Mouse (Mus musculus) forebrain, embryonic 15.5 days (tissue): ENCODE results near the gene Gnai2. TPM values are rescaled to one million over a fixed set of nuclear protein-coding genes. Genes with fewer than 3 reads are reported as not detected.

Experiments
- ATAC-seq: fragments of 200-750 bp; cut with Nextera tagmentation; replicated peaks from 2 replicates; pipeline ENCODE4 v1.8.0; 2017; ENCODE audit warnings: mild to moderate bottlenecking, moderate TSS enrichment, moderate library complexity
- H3K27ac ChIP-seq: fragments of 300-500 bp; sonication (generic); replicated peaks from 2 replicates; pipeline ENCODE4 v1.5.1; 2015; ENCODE audit warnings: mild to moderate bottlenecking, inconsistent platforms
- H3K27me3 ChIP-seq: fragments of 300-500 bp; sonication (generic); 2 replicates; pipeline ENCODE4 v1.6.1; 2015; ENCODE audit warnings: inconsistent platforms
- H3K36me3 ChIP-seq: fragments of 300-500 bp; sonication (generic); 2 replicates; pipeline ENCODE4 v1.6.1; 2015; ENCODE audit warnings: mild to moderate bottlenecking, inconsistent platforms
- H3K4me1 ChIP-seq: fragments of 300-500 bp; sonication (generic); 2 replicates; pipeline ENCODE4 v1.6.1; 2015; ENCODE audit warnings: inconsistent platforms
- H3K4me2 ChIP-seq: fragments of 300-500 bp; sonication (generic); replicated peaks from 2 replicates; pipeline ENCODE4 v1.6.1; 2015; ENCODE audit warnings: mild to moderate bottlenecking, inconsistent platforms
- H3K4me3 ChIP-seq: fragments of 300-500 bp; sonication (generic); 2 replicates; pipeline ENCODE4 v1.5.1; 2015; ENCODE audit warnings: mild to moderate bottlenecking, inconsistent platforms
- H3K9ac ChIP-seq: fragments of 300-500 bp; sonication (generic); replicated peaks from 2 replicates; pipeline ENCODE4 v1.6.1; 2015; ENCODE audit warnings: mild to moderate bottlenecking, inconsistent platforms
- H3K9me3 ChIP-seq: fragments of 300-500 bp; sonication (generic); 2 replicates; pipeline ENCODE4 v1.6.1; 2016; ENCODE audit warnings: inconsistent platforms
- WGBS: fragments of 180-500 bp; shearing (Covaris S2); methylation state at CpG from one replicate; pipeline ENCODE4 v1.1.7; 2015; ENCODE audit warnings: mixed read lengths; 5-methylcytosine and 5-hydroxymethylcytosine counted together
- polyA plus RNA-seq: library from polyadenylated mRNA; unstranded; fragments of >200 nt; fragmentation: Nextera tagmentation; extraction: Ambion mirVana; gene quantifications from 2 replicates; pipeline ENCODE4 v1.2.1, GENCODE M21; 2015

Gnai2 gene
- polyA plus RNA-seq, 1 experiment from 2014 or later, result 338 TPM

DNA sequence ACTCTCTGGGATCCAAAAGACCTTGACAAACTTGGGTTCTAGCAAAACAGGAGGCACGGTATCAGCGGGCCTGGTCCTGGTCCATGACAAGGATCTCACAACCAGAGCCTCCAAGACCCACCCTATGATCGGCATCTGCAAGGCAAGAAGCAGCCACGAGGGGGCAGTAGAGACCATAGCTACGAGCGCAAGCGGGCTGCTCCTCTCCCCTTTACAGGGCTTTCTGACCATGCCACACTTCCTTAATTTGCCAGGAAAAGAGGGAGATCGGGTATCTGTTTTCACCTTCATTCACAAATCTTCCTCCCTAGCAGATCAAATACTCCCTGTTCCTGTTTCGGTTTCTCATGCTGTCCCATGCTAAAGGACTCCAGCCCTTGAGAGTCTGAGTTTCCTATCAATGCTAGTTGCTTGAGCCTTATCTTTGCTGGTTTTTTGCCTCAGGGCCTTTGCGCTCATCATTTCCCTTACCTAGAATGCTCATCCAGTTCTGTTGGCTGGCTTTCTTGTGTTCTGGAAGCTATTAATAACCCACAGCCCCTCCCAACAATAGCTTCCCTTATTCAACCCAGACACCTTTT, 33.0 kb downstream of the Gnai2 start:
- peak overlapping the region; percentile 36; the same call in 1 of the 2 replicates for H3K9ac ChIP-seq
- no peaks in the 10 kb centered on the region for H3K36me3 ChIP-seq
- WGBS, result 12% methylated on average over 10 of the region's 10 CpGs
- H3K4me1 ChIP-seq, result peaks cover 10% of the 10 kb centered on the region
- H3K27ac ChIP-seq, result 0 out of 2 replicates have a peak overlapping the region, but pooled peaks have one; percentile 20
- H3K4me2 ChIP-seq, result no peak overlapping the region
- no peaks in the 10 kb centered on the region for H3K27me3 ChIP-seq
- ATAC-seq, result peak; percentile 76
- H3K4me3 ChIP-seq, result no peak overlapping the region
- H3K9me3 ChIP-seq, result no peaks in the 10 kb centered on the region

DNA sequence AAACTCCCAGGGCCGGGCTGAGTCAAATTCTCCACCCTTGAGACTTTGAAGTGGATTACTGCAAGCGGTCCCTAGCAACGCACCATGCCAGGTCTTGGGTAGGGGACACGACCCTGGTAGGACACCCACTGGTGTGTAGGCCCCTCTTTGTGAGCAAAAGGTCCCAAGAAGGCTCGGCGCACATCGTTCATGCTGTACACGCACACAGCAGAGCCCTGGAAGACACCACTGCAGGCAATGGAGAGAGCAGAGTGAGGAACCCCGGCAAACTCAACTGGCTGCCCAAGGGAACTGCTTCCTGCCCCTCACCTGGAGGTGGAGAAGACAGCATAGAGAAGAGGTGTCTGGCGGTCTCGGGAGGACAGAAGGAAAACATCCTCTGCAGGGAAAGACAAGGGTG, 33.9 kb downstream of the Gnai2 start:
- Histone ChIP-seq H3K4me2 (no peak overlapping the region), H3K9ac (no peak overlapping the region), H3K4me3 (no peak overlapping the region), H3K36me3 (no peaks in the 10 kb centered on the region), H3K4me1 (peaks cover 10% of the 10 kb centered on the region), H3K27ac (no peak overlapping the region), H3K9me3 (no peaks in the 10 kb centered on the region), H3K27me3 (no peaks in the 10 kb centered on the region)
- ATAC-seq, result no peak
- 87% methylated on average over 11 of the region's 11 CpGs for WGBS

DNA sequence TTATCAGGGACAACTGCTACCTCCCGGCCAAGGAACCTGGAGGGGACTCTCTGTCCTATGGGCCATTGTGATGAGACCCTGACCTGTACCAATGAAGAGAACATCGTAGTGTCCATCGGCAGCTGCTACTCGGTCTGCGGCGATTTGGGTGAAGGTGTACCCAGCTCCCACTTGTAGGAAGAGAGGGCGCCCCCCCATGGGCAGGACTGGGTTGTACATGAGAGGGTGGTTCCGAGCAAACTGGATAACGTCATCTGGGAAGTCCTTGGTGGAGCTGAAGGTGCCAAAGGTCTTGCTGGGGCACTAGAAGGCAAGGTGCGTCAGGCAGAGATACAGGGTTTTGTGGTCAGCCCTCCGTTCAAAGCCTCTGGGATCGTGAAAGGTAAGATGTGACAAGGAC, 34.4 kb downstream of the Gnai2 start:
- peaks cover 10% of the 10 kb centered on the region for H3K4me1 ChIP-seq
- no peak for ATAC-seq
- H3K9me3 ChIP-seq, result no peaks in the 10 kb centered on the region
- H3K4me3 ChIP-seq, result no peak overlapping the region
- no peak overlapping the region for H3K27ac ChIP-seq
- H3K9ac ChIP-seq, result no peak overlapping the region
- no peak overlapping the region for H3K4me2 ChIP-seq
- WGBS, result 80% methylated on average over 12 of the region's 12 CpGs
- no peaks in the 10 kb centered on the region for H3K27me3 ChIP-seq
- no peaks in the 10 kb centered on the region for H3K36me3 ChIP-seq

DNA sequence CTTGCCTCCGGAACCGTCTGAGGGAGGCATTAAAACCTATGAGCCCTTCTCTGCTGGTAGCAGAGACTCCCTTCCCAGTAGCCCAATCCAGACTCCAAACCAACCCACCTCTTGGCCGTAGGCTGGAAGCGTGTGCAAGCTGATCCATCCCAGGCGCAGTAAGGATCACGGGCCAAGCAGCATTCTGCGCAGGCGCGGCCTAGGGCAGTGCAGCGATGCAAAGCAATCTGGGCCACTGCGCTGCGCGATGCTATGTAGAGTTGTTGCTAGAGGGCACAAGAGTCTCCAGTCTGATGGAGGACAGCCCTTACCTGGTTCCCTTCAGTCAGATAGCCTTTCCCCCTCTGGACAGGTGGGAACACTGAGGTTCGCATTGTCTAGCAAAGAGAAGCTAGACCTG, 35.3 kb downstream of the Gnai2 start:
- Histone ChIP-seq H3K4me1 (peaks cover 9% of the 10 kb centered on the region), H3K27me3 (no peaks in the 10 kb centered on the region), H3K36me3 (no peaks in the 10 kb centered on the region), H3K27ac (no peak overlapping the region), H3K9me3 (no peaks in the 10 kb centered on the region), H3K4me2 (no peak overlapping the region), H3K9ac (no peak overlapping the region), H3K4me3 (no peak overlapping the region)
- ATAC-seq, result no peak
- 77% methylated on average over 14 of the region's 14 CpGs for WGBS

DNA sequence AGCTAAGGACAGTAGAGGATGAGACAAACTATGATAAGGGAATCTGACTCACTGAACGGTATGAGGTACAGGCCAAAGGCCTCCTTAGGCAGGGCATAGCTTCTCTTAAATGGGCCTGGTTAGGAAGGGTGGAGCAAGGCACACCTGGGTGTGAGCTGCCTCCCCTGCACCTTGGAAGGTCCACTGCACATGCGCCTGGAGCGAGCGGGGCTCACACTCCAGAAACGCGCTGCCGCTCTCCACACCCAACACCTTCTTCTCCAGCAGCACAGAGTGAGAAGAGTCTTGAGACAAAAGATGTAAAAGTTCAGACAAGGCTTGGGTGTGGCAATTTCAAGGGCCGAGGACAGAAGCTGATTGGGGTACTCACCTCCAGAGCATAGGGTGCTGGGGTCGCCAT, 35.7 kb downstream of the Gnai2 start:
- Histone ChIP-seq H3K4me1 (peaks cover 6% of the 10 kb centered on the region), H3K9me3 (no peaks in the 10 kb centered on the region), H3K9ac (no peak overlapping the region), H3K27me3 (no peaks in the 10 kb centered on the region), H3K36me3 (peaks cover under 1% of the 10 kb centered on the region; the same call in 1 of the 2 replicates), H3K4me2 (no peak overlapping the region), H3K27ac (no peak overlapping the region), H3K4me3 (no peak overlapping the region)
- no peak for ATAC-seq
- 92% methylated on average over 9 of the region's 9 CpGs for WGBS

DNA sequence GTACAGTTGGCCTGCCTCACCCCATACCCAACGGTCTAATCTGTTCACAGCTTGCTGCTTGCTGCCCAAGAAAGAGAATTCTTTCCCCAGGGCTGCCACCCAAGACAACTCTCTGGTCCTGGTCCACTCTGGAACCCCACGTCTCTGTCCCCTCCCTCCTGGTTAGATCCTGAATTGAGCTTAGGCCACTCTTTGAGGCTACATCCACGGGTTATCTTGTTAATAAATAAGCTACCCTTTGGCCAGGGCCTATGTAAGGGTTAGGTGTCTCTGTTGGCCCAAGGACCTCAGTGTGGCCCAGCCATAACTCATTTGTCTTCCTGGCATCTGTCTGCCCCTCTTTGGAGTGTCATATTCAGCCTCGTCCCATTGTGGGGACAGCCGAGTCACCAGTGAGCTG, 36.8 kb downstream of the Gnai2 start:
- 88% methylated on average over 5 of the region's 5 CpGs for WGBS
- Histone ChIP-seq H3K4me3 (no peak overlapping the region), H3K9ac (no peak overlapping the region)

DNA sequence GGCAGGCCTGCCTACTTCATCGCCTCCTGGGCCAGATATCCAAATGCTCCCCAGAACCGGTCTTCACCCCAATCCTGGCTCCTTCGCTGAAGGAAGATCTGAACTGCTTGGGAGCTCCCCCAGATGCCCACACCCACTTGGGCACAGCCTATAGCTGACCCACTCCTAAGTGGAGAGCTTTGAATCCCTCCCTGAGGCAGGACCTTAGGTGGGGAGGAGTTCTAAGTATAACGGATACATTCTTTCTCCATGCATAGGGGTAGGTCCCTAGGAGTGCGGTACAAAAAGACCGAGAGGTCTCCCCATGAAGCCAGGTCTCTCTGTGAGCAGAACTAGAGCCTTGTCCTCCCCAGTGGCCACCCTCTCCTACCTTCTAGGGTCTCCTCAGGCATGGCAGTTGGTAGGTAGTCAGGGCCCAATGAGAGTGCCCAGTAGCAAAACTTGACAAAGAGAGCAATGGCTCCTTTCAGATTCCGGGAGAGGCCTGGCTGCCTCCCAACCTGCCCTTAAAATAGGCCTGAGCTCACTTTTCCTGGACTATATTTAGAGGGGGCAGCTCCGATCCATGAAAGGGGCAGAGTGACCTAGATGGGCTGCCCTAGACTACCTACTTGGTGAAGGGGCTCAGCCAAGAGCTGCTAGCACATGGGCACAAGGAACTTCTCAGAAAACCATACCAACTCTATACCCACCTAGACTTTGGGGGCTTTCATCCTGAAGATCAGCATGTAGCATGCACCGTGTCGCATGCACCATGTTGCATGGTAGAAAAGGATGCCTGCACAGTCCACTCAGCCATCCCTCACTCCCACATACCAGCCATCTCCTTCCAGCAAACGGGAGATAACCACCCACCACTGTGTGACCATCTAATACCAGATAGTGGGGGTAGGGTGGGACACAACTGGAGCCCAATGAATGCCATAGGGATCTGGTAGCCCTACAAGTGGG, 38.3 kb downstream of the Gnai2 start:
- Histone ChIP-seq H3K27me3 (no peaks in the 10 kb centered on the region), H3K9me3 (no peaks in the 10 kb centered on the region), H3K27ac (no peak overlapping the region), H3K4me1 (no peaks in the 10 kb centered on the region), H3K9ac (no peak overlapping the region), H3K4me2 (no peak overlapping the region), H3K36me3 (peaks cover 13% of the 10 kb centered on the region; the same call in 1 of the 2 replicates), H3K4me3 (no peak overlapping the region)
- WGBS, result 91% methylated on average over 11 of the region's 11 CpGs
- ATAC-seq, result no peak

More for the DNA sequence above, 36.8 kb downstream of the Gnai2 start:
- Histone ChIP-seq H3K4me2 (no peak overlapping the region), H3K4me1 (peaks cover 6% of the 10 kb centered on the region), H3K36me3 (peaks cover 8% of the 10 kb centered on the region; the same call in 1 of the 2 replicates), H3K27me3 (no peaks in the 10 kb centered on the region), H3K9me3 (no peaks in the 10 kb centered on the region), H3K27ac (no peak overlapping the region)
- ATAC-seq, result no peak

DNA sequence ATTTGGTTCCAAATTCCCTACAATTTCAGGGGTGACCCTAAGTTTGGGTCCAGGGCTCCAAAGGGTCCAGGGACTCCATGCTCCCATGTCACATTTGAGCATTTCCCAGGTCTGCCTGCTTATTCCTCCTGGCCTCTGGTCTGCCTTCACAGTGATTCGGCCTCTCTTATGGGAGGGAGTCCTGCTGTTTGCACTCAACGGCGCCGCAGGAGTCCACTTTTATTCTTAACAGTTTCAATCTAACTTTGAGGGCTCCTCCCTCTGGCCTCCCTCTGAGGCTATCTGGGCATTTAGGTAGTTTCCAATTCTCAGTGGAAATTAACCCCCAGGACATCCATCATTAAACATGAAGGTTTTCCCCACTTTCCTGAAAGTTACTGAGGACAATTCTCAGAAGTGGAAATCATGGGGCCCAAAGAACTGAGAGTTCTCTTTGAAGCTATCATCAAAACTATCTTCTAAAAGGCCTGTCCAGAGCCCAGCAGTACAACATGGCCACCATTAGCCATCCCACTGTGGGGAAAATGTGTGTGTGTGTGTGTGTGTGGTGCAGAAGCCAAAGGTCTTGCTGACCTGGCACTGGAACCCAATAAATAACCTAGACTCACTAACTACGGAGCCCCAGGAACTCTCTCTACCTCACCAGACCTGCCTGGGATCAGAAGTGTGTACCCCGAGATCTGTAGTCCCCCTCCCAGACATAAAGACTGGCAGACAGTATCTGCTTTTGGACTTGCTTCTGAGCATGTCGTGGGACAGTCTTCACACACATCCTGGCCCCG, 40.7 kb downstream of the Gnai2 start:
- Histone ChIP-seq H3K4me3 (no peak overlapping the region), H3K9me3 (no peaks in the 10 kb centered on the region), H3K27me3 (no peaks in the 10 kb centered on the region), H3K27ac (no peak overlapping the region), H3K36me3 (peaks cover 24% of the 10 kb centered on the region; the same call in 1 of the 2 replicates), H3K4me1 (no peaks in the 10 kb centered on the region), H3K9ac (no peak overlapping the region), H3K4me2 (no peak overlapping the region)
- WGBS, result 69% methylated on average over 8 of the region's 8 CpGs
- ATAC-seq, result no peak

DNA sequence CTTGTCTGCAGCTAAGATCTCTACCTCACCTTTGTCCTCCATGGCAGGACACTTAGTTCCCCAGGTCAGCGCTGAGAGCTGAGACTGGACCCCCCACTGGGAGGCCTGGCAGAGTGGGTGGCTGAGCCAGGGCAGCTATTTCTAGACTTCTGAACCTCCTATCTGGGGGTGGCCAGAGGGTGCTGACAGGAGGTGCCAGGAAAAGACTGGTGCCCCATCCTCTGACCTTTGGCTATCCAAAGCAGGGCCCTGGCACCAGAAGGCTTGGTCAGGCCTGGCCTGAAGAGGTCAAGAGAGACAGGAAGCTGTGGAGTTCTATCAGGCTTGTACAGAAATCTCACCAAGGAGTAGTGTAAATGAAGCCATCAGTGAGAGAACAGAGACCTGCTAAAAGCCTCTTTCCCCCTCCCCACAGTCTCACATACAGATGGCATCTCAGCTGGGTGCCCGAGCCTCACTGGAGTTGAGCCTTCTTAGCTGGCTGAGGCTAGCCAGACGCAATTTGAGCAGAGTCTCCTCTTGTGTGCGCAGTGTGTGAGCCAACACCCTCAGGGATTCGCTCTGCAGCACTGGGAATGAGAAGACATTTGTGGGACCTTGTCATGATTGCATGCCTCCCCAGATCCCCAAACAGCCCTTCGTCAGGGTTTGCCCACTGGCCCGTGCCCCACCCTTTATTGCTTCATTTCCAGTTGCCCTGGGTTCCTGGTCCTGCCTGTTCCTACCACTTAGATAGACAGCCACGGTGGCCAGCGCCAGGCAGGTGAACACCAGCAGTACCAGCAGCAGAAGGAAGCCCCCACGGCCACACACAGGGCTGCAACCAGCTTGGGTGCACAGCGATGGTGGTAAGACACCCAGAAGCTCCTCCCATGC, 41.8 kb downstream of the Gnai2 start:
- Histone ChIP-seq H3K9me3 (no peaks in the 10 kb centered on the region), H3K4me1 (peaks cover 5% of the 10 kb centered on the region), H3K4me2 (no peak overlapping the region), H3K36me3 (peaks cover 24% of the 10 kb centered on the region; the same call in 1 of the 2 replicates), H3K27ac (0 out of 2 replicates have a peak overlapping the region, but pooled peaks have one; percentile 37), H3K4me3 (no peak overlapping the region), H3K9ac (no peak overlapping the region), H3K27me3 (no peaks in the 10 kb centered on the region)
- no peak for ATAC-seq
- 83% methylated on average over 11 of the region's 11 CpGs for WGBS

DNA sequence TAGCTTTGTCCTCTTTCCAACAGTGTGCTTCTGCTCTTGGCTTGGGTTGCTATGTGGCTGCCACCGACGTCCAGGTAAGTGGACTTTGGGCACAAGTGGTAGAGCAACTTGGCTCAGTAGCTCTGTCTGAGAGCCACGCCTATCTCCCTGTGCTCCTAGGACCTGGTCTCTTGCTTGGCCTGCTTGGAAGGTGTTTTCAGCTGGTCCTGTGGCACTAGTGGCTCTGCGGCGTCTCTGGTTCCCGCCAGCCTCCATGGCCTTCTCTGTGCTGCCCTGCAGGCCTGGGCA, 44.5 kb downstream of the Gnai2 start:
- Histone ChIP-seq H3K4me3 (no peak overlapping the region), H3K27ac (no peak overlapping the region), H3K27me3 (no peaks in the 10 kb centered on the region), H3K4me1 (peaks cover 13% of the 10 kb centered on the region), H3K36me3 (peaks cover 24% of the 10 kb centered on the region; the same call in 1 of the 2 replicates), H3K9ac (no peak overlapping the region), H3K9me3 (no peaks in the 10 kb centered on the region), H3K4me2 (no peak overlapping the region)
- no peak for ATAC-seq
- WGBS, result 92% methylated on average over 6 of the region's 6 CpGs

DNA sequence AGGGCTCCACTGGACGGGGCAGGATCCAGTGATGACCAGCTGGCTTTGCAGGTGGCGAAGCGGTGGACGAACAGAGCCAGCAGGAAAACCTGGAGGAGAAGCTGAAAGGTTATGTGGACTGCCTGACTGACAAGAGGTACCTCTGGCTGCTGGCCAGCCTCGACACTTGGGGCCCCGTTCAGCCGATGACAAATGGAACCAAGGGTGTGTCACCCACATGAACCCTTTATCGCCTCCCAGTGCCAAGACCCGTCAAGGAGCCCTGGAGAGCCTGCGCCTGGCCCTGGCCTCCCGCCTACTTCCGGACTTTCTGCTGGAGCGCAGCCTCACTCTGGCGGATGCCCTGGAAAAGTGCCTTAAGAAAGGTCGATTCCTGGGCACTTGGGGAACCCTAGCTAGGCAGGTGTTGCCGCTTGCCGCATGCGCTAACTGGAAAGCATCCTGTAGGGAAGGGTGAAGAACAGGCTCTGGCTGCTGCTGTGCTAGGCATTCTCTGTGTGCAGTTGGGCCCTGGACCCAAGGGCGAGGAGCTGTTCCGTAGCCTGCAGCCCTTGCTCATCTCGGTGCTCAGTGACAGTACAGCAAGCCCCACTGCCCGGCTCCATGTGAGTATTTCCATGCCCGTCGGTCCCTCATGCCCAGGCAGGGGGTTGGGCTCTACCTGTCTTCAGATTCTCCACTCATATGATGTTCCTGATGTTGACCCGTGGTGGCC, 45.0 kb downstream of the Gnai2 start:
- no peaks in the 10 kb centered on the region for H3K9me3 ChIP-seq
- H3K4me3 ChIP-seq, result no peak overlapping the region
- H3K9ac ChIP-seq, result no peak overlapping the region
- H3K4me2 ChIP-seq, result no peak overlapping the region
- H3K4me1 ChIP-seq, result peaks cover 13% of the 10 kb centered on the region
- H3K27me3 ChIP-seq, result no peaks in the 10 kb centered on the region
- ATAC-seq, result no peak
- 90% methylated on average over 25 of the region's 25 CpGs for WGBS
- H3K36me3 ChIP-seq, result peaks cover 24% of the 10 kb centered on the region; the same call in 1 of the 2 replicates
- no peak overlapping the region for H3K27ac ChIP-seq
